Mouse (Mus musculus) retina, embryonic 14.5 days (tissue): ENCODE results near the gene Ttc7.

Experiments
- DNase-seq: peaks from one replicate; pipeline ENCODE4 v3.0.0-alpha.2; 2015; ENCODE audit warnings: low spot score

Ttc7 gene

DNA sequence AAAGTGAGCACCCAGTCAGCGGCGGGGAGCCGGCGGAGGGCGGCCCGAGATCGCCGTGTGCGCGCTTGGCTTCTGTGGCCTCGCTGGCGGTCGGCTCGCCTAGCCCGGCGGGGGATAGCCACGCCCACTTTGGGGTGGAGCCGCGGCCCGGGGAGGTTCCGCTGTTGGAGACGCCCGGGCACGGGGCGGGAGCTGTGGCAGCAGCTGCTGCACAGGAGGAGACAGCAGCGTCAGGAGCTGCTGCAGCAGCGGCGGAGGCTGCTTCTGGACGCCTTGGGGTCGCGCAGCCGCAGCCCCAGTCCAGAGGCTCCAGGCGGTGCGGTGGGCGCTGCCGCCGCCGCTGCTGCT lies at the start of gene Ttc7:
Ttc7 (plus strand) TSS at position 181 of the 348 bp plus-strand sequence.
- peak; percentile 96 for DNase-seq

DNA sequence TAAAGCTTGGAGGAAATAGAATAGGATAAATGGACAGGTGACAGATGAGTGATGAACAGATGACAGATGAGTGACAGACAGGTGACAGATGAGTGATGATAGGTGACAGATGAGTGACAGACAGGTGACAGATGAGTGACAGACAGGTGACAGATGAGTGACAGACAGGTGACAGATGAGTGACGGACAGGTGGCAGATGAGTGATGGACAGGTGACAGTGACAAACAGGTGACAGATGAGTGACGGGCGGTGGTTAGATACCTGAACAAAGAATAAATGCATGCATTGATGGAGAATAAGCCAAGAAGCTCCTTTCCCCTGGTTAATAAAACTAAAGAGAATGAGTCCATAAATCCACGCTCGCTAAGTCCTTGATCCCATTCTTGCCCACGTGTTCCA lies 47.7 kb upstream of the Ttc7 start:
- DNase-seq, result no peak

DNA sequence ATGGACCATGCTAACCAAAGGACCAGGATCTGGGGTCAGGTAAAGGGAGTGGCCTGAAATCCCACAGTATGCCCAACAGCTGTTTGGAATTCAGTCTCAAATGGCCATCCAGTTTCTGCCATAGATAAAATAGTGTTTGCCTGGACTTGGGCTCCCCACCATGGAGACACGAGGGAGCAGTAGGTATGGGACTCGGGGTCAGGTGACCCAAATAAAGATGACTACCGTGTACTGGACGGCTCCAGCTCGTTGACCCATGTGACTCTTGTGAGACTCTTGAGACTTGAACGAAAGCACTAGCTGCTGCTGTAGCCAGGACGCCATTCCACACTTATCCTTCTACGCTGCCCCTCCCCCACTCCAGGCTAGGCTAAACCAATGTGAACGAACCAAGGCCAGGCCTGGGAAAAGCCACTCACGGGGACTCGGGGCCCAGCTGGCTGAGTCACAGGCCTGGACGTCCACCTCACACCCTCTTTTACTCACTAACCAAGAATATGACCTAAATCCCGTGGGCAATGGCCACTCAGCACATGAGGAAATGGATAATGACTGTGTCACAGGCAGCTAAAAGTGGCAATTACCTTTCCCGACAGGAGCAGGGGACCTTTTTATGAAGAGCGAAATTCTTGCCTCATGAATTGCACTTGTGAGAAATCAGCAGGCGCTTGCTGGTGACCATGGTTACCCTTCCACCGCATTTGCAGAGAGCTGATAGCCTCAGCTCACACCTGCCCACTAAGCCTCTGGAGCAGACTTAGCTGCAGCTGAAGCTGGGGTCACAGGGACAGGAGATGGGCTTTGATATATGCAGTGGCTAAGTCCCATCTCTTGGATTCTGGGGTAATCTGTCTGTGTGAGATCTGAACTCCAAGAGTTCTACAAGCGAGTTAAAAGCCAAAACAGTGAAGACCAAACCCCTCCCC lies 45.7 kb upstream of the Ttc7 start:
- DNase-seq, result peak; percentile 69

DNA sequence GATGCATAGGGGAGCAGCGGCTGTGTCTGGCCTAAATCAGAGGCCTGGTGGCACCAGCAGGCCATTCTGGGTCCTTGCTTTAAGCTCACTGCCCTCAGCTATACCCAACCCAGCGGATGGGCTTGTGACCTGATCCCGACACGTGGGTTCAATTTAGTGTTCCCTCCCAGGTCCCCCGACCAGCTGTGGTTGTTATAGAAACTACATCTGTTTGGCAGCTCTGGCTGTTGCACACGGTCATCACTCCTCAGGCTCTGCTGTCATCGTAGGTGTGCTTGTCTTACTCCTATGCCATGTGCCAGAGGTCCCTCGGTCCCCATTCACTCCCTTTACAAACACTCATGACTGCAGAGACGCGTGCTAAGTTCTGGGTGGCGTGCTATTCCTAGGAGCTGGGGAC lies 44.9 kb upstream of the Ttc7 start:
- no peak for DNase-seq

- no peak for DNase-seq
Measured at GRCm38 (mm10) chr17:87246103-87246502, 36.6 kb upstream of the Ttc7 start.

DNA sequence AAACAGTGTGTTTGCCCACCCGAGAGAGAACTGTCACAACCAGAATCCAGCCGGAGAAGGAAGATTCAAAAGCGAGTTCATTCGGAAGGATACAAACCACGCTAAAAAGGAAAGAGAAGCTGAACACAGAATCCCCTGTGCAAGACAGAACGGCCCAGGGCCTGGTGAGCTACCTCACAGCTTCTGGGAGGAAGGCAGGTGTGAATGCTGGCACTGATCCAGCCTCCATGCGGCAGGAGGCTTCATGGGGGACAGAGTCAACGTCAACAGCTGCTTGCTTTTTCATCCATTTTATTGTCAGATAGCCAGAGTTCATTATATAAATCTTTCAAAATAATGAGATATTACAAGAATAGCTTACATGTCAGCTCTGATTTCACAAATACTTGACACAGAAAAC lies 28.3 kb upstream of the Ttc7 start:
- DNase-seq, result no peak

DNA sequence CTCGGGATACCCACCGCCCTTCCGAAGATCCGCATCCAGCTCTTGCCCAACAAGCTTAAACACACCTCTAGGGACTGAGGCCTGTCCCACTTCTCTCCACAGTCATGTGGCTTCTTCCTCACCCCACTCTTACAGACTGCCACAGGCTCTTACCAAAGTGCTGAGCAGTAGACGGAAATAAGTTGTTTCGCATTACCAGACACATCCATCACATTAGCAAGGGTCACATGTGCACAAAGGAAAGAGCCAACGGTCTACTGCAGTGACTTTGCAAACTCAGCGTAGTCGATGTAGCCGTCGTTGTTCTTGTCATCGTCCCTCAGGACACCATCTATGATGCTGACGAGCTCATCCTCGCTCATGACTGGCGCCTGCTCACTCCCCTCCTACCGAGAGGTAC lies 27.0 kb upstream of the Ttc7 start:
- peak; percentile 81 for DNase-seq

DNA sequence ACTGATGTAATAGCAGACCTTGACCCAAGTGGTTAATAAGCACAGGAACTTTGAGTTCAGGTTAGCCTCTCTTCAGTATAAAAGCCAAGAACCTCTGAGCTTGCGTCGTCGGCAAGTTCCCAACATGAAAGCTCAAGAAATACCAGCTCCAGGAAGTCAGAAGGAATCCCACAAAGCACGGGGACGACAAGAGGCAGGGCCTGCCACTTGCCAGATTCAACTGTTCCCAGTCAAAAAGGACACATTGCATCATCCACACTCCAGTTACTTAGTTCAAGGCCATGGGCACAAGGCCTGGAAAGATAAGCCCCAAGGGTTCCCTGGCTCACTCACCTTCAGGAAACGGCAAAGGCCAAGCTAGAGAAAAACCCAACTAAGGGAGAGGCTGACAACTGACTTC lies 19.3 kb upstream of the Ttc7 start:
- DNase-seq, result no peak

DNA sequence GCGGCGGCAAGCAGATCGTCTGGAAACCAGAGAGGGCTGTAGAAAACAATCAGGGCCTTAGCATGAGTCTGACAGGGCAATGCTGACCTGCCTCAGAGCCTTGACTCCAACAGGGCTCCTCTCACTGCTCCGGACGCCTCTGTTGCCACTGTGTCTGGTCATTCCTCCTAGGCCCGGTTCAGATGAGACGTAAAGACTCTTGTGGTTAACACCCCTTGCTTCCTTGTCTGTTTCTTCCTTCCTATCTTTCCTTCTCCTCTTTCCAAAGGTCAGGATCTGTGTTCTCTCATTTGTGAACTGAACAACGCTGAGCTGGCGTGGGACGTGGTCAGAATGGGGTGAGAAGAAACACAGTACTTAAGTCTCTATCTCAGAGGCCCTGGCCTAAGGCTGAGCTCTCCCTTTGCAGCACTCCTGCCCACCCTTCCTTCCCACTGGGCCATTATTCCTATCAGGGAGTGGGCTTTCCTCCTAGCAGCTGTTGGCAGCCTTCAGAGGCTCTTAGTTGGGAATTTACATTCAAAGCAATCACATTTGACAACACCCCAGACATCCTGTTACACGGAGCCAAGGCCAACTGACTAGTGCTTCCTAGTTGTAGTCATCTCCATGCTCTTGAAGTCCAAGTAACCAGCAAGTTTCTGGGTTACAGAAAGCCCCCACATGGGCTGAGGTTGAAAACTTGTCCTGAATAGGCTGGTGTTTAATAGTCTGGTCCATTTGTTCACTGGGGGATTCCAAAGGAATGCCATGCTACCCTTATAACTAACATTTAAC lies 18.4 kb upstream of the Ttc7 start:
- no peak for DNase-seq

DNA sequence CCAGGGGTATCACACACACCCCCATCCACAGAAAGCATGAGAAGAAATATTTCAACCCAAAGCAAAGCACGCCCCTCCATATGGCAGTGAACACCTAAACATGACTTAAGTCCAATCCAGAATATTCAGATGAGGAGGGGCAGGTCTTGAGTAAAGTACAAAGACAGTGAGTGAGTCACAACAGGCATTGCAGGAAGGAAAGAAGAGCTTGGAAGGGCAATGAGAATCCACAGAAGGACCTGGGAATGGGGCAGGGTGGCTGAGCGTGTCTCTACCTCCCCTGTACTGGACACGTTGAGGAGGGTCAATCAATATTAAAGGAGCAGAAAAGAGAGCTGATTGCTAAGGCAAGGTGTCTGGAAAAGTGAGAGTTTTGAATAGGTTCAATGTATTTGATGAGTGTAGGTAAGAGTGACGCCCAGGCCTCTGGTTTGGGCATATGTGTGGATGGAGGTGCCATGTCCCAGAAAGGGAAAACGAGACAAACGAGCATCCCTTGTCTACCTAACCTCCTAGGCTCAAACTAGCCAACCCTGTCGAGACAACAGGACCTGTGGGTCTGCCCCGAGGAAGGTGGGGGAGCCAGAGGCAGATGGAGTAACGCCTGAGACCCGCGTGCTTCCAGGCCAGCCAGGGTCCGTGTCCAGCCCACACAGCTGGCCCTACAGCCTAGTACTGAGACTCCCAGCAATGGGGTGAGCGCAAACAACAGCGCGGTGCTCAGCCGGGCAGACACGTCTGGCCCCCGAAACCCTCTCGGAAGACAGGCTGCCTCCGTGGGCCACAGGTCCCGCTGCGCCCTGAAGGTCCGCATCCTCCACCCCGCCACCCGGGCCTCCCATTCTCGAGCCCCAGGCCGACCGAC lies 17.5 kb upstream of the Ttc7 start:
- DNase-seq, result no peak

- DNase-seq, result peak; percentile 92
Measured at GRCm38 (mm10) chr17:87265792-87266186, 16.9 kb upstream of the Ttc7 start, which contains the start of gene Mcfd2. Gene Mcfd2 (minus strand): TSS chr17:87265935.

DNA sequence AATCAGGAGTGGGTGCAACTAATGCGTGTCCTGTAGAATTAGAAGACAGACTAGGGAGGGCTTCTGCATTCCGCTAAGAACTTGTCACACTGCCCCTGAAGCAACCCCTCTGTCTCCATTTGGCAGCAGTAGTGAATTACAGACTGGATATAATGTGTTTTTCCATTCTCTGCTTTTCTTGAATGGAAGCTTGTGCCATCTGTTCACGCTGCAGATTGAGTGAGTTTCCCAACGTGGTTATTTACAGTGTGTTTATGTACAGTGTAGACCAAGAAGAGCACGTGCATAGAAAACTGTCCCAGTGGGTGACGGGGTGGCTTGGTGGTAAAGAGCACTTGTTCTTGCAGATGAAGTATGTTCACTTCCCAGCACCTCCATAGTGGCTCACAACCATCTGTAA lies 13.2 kb upstream of the Ttc7 start:
- DNase-seq, result no peak

DNA sequence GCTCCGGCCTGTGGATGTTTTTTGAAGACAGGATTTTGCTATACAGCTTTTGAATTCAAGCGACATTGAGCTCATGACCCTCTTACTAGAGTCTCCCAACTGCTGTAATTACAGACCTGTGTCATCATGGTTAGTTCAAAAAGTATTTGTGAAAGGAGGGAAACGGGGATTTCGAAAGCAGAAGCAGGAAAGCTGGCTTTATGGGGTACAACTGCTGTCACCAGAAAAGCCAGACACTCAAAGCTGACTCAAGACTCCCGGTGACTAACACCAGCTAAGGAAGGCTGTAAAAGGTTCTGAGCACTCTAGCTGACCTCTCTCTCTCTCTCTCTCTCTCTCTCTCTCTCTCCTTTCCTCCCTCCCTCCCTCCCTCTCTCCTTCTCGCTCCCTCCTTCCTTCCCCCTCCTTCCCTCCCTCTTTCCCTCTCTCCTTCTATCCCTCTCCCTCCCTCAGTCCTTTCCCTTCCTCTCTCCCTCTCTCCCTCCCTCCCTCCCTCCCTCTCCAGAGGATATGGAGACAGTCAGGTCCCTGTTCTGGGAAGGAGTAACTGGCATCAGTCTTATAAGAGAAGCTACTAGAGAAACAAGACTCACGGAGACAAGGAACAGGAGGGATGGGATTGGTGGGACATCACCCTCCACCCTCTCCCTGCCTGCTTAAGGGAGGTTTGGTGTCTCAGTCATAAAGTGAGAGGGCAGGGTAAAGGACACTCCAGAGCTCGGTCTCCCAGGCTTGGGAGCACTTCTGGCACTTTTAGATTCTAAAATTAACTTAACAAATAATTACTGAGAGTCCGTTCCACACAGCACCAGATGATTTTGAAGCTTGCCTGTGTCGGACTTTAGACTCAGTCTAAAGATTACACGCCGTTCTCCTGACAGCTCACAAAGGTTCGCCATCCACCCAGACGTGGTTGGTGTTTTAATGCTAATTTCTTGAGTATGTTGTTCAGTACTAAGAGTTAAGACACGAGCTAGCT lies 7.0 kb upstream of the Ttc7 start:
- DNase-seq, result no peak

DNA sequence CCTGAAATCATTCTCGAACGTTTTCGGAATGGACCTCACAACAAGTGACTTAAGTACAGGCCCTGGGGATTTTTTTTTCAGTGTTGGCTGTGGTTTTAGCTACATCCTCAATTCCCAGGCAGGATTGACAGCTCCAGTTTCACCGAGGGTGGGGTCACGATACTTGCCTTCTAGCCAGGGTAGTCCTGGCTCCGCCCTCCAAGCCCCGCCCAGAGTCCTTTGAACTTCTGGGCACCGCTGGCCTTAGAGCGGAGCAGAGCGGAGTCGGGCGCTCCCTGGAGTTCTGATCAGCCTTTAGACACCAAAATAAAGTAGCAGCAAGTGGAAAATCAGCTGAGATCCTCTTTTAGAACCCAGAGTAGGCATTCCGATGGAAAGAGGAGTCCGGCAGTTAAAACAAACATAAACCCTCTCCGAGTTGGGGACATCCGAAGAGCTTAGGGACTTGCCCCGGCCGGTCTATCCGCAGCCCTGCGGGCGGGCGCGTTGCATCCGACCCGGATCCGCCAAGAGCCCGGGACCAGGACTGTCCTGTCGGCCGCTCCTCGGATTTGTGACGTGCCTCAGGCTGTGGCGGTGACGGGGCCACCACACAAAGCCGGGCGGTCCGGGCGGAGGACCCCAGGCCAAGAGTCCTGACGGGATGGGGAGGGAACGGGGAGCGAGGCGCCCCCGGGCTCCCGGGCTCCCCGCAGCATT lies 530 bp upstream of the Ttc7 start:
- peak; percentile 82 for DNase-seq

DNA sequence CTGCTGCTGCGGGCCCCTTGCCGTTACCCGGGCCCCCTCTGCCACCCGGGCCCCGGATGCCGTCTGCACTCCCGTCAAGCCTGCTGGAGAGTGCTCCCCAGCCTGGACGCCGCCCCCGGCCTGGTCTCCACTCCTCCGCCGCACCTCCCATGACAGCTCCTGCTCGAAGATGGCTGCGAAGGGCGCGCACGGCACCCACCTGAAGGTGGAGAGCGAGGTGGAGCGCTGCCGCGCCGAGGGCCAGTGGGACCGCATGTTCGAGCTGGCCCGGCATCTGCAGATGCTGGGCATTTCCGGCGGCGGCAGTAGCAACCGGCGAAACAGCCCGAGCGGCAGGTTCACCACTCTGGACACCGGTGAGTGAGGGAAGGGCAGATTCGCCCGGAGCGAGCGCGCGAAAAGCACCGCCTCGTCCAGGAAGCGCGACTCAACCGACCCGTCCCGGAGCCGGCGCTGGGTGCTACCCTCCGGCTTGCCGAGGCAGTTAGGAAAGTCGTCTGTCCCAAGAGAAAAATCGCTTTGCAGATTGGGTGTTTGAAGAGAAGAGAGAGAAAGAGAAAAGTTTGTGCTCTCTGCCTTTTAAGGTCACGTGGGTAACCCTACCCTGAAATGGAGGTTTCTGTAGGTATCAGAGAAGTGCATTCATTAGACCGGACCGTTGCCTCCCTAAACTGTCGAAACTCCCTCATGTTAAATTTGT lies 519 bp downstream of the Ttc7 start:
- no peak for DNase-seq

DNA sequence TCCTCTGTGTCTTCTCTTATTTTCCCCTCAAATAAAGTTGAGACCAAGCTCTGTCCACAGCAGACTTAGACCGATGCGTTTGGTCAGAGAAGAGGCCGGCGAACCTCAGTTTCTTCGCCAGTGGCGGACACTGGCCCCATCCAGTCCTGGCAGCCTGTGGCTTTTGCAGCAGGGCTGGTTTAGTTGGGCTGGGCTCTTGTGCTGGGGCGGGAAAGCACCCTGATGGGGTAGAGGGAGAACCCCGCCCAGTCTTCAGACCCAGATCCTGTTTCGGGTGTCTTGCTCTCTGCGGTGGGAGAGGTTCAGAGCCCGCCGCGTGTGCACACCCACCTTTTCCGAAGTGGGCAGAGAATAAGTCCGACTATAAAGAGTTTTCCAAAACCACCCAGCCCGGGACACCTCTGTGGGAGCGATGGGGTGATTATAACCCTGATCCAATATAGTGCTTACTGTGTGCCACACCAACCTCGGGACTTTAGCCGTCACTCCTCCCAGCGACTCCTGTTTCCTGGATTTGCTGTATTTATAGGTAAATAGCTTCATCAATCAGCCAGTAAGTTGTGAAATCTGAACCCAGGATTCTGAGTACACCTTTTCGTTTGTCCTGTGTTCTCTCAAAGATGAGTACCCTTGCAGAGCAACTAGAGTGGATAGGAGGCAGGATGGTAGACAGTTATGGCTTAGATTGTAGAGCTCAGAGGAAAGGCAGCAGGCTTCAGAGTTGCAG lies 1.2 kb downstream of the Ttc7 start:
- no peak for DNase-seq

- no peak for DNase-seq
Measured at GRCm38 (mm10) chr17:87284482-87285040, 1.9 kb downstream of the Ttc7 start.

DNA sequence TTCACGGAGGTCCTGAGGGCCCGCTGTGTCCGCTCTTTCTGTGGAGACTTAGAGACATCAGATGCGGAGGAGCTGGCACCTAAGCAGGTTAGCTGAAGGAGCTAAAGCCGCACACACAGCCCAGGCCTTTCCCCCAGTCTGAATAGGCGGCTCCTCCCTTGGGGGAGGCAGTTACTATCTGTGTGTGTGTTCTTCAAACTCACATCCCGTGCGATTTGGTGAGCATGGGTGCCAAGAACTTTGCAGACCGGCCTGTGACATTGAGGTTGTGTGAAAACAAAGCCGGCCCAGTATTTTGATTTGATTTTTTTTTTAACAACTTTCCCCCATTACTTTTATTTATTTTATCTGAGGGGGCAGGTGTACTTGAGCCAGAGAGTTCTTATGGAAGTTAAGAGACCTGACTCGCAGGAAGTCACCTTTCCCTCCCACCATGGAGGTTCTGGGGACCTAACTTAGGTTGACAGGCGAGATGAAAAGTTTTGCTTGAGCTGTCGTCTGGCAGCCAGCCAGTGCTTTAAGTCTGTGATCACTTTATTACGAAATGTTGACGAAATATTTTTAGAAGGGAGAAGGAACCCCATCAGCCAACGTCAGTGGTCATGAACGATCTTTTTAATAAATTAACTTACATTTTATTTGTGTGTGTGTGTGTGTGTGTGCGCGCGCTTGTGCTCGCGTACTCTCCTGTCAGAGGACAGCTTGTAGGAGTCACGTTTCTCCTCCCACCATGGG lies 3.2 kb downstream of the Ttc7 start:
- DNase-seq, result no peak
